Mouse (Mus musculus): ENCODE results near the gene Il27ra. TPM values are rescaled to one million over a fixed set of nuclear protein-coding genes. Genes with fewer than 3 reads are reported as not detected.
A peak's percentile ranks its signal among the peaks of the same experiment; 100 is the strongest.
"Not testable (repeated sequence)": the region's sequence is repeated elsewhere in the genome, so short reads cannot be mapped to it uniquely, and the experiment has no call there.

The Il27ra gene
- polyA plus RNA-seq, 1 experiment: 7.9 TPM

DNA sequence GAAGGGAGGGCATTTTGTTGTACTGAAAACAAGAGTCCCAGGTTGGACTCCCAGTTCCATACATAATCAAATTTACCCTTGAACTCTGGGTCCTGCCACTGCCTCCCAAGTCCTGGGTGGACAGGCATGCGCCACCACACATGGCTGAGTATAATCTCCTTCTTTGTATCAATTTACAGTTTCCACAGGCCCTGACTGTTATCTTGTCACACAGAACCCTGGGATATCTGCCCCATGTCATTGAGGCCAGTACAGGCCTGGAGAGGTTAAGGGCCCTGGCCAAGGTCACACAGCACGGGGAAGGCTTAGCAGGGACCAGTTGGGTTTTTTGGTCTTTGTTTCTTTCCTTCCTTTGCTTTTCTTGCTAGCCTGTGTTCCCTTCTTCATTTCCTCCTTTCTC is 49.9 kb downstream of the Il27ra start:
- peaks cover 73% of the 10 kb centered on the region for H3K36me3 ChIP-seq (replicated peaks; ENCODE audit: low read length)
- TF ChIP-seq FLI1 (IDR thresholded peaks at IDR 0.05; ENCODE audit: low read length) (no peak), GATA1 (IDR thresholded peaks at IDR 0.05; ENCODE audit: borderline replicate concordance, low read length) (no peak)
- no peaks in the 10 kb centered on the region for H3K9me3 ChIP-seq
- no peaks in the 10 kb centered on the region for H3K27me3 ChIP-seq (replicated peaks)
- H3K4me3 ChIP-seq (replicated peaks): no peak overlapping the region
- H3K4me1 ChIP-seq: peaks cover 54% of the 10 kb centered on the region

- peaks cover 89% of the 10 kb centered on the region for H3K36me3 ChIP-seq (replicated peaks; ENCODE audit: low read length)
- TF ChIP-seq FLI1 (IDR thresholded peaks at IDR 0.05; ENCODE audit: low read length) (no peak), GATA1 (IDR thresholded peaks at IDR 0.05; ENCODE audit: borderline replicate concordance, low read length) (no peak)
Measured at GRCm38 (mm10) chr8:83990170-83990569, 52.2 kb downstream of the Il27ra start.

DNA sequence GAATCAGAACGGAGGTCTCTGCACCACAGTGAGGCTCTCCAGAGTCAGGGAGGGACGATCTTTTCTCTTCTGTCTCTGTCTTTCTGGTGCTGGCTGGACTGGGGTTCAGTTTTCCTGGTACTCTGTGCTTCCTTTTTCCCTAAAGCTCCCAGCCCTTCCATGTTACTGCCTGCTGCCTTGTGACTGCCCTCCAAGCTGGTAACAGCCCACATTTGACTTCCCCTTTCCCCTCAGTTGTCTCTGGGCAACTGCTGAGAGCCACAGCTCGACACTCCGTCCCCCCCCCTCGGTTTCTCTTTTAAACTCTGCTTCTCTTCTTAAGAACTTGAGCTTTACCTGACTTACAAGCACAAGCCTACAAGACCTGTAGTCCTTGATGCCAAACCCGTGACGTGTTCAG is 53.1 kb downstream of the Il27ra start:
- H3K4me1 ChIP-seq: peaks cover 37% of the 10 kb centered on the region
- no peaks in the 10 kb centered on the region for H3K27me3 ChIP-seq (replicated peaks)
- H3K4me3 ChIP-seq (replicated peaks): peak overlapping the region; percentile 14
- TF ChIP-seq FLI1 (IDR thresholded peaks at IDR 0.05; ENCODE audit: low read length) (no peak), GATA1 (IDR thresholded peaks at IDR 0.05; ENCODE audit: borderline replicate concordance, low read length) (no peak)
- no peaks in the 10 kb centered on the region for H3K9me3 ChIP-seq
- peaks cover 89% of the 10 kb centered on the region for H3K36me3 ChIP-seq (replicated peaks; ENCODE audit: low read length)

More at GRCm38 (mm10) chr8:83990170-83990569, 52.2 kb downstream of the Il27ra start:
- Histone ChIP-seq H3K4me3 (replicated peaks) (no peak overlapping the region), H3K9me3 (no peaks in the 10 kb centered on the region), H3K4me1 (peaks cover 46% of the 10 kb centered on the region), H3K27me3 (replicated peaks) (no peaks in the 10 kb centered on the region)

DNA sequence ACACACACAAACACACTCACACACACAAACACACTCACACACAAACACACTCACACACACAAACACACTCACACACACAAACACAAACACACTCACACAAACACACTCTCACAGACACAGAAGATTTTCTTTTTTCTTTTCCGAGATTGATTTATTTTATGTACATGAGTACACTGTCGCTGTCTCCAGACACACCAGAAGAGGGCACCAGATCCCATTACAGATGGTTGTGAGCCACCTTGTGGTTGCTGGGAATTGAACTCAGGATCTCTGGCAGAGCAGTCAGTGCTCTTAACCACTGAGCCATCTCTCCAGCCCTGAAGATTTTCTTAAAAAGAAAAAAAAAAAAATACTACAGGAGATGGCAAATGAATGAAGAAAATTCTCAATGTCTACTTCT is 59.2 kb downstream of the Il27ra start:
- H3K9me3 ChIP-seq; H3K27me3 ChIP-seq (replicated peaks); H3K4me3 ChIP-seq (replicated peaks): not testable (repeated sequence)
- H3K36me3 ChIP-seq (replicated peaks; ENCODE audit: low read length): peaks cover 87% of the 10 kb centered on the region
- peaks cover 55% of the 10 kb centered on the region for H3K4me1 ChIP-seq

DNA sequence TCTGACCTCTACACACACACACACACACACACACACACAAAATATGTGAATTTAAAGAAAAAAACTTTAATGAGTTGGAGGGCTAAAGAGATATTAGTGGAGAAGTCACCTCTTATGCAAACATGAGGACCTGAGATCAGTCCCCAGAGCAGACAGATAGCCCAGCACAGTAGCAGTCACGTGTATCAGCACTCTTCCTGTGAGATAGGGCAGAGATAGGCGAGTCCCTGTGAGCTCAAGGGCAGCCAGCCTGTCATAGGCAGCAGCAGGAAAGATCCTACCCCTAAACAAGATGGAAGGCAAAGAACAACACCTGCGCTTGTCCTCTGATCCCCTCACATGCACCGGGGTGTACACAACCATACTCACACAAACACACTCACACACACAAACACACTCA is 59.9 kb downstream of the Il27ra start:
- H3K4me1 ChIP-seq: peaks cover 55% of the 10 kb centered on the region
- no peaks in the 10 kb centered on the region for H3K27me3 ChIP-seq (replicated peaks)
- no peak for TF ChIP-seq FLI1 (IDR thresholded peaks at IDR 0.05; ENCODE audit: low read length)
- TF ChIP-seq GATA1 (IDR thresholded peaks at IDR 0.05; ENCODE audit: borderline replicate concordance, low read length): no peak
- peaks cover 87% of the 10 kb centered on the region for H3K36me3 ChIP-seq (replicated peaks; ENCODE audit: low read length)
- H3K4me3 ChIP-seq (replicated peaks): no peak overlapping the region
- no peaks in the 10 kb centered on the region for H3K9me3 ChIP-seq

- H3K4me3 ChIP-seq (replicated peaks): no peak overlapping the region
- peaks cover 80% of the 10 kb centered on the region for H3K36me3 ChIP-seq (replicated peaks; ENCODE audit: low read length)
- no peaks in the 10 kb centered on the region for H3K27me3 ChIP-seq (replicated peaks)
Measured at GRCm38 (mm10) chr8:83981533-83981932, 60.9 kb downstream of the Il27ra start.

GRCm38 (mm10) chr8:83980845-83981244 is 61.5 kb downstream of the Il27ra start:
- H3K4me3 ChIP-seq (replicated peaks): no peak overlapping the region
- peaks cover 74% of the 10 kb centered on the region for H3K36me3 ChIP-seq (replicated peaks; ENCODE audit: low read length)
- TF ChIP-seq GATA1 (IDR thresholded peaks at IDR 0.05; ENCODE audit: borderline replicate concordance, low read length) (no peak), FLI1 (IDR thresholded peaks at IDR 0.05; ENCODE audit: low read length) (no peak)
- H3K27me3 ChIP-seq (replicated peaks): no peaks in the 10 kb centered on the region
- peaks cover 64% of the 10 kb centered on the region for H3K4me1 ChIP-seq
- H3K9me3 ChIP-seq: no peaks in the 10 kb centered on the region

More at GRCm38 (mm10) chr8:83981533-83981932, 60.9 kb downstream of the Il27ra start:
- TF ChIP-seq FLI1 (IDR thresholded peaks at IDR 0.05; ENCODE audit: low read length) (no peak), GATA1 (IDR thresholded peaks at IDR 0.05; ENCODE audit: borderline replicate concordance, low read length) (no peak)
- no peaks in the 10 kb centered on the region for H3K9me3 ChIP-seq
- H3K4me1 ChIP-seq: peaks cover 58% of the 10 kb centered on the region

Other genes with a start within 250 kb of the Il27ra start
- gene Adgrl1, start 142.5 kb downstream of the Il27ra start, polyA plus RNA-seq (2012; ENCODE audit: insufficient read depth, low replicate concordance): 6.8 and 10.5 TPM in 2 replicates
- gene Gm10644, start 87.4 kb downstream of the Il27ra start, polyA plus RNA-seq (2012; ENCODE audit: insufficient read depth, low replicate concordance): not detected in 2 replicates
- gene Asf1b, start 87.1 kb downstream of the Il27ra start, polyA plus RNA-seq (2012; ENCODE audit: insufficient read depth, low replicate concordance): 38.1 and 95.4 TPM in 2 replicates
- gene Prkaca, start 69.6 kb downstream of the Il27ra start, polyA plus RNA-seq (2012; ENCODE audit: insufficient read depth, low replicate concordance): 25.3 and 30.8 TPM in 2 replicates
- gene Samd1, start 44.9 kb downstream of the Il27ra start, polyA plus RNA-seq (2012; ENCODE audit: insufficient read depth, low replicate concordance): 72.0 and 104 TPM in 2 replicates
- 0.75 and 2.7 TPM in 2 replicates for gene 1700067K01Rik, start 41.1 kb downstream of the Il27ra start, polyA plus RNA-seq (2012; ENCODE audit: insufficient read depth, low replicate concordance)
- not detected in 2 replicates for gene 2210011C24Rik, start 30.4 kb downstream of the Il27ra start, polyA plus RNA-seq (2012; ENCODE audit: insufficient read depth, low replicate concordance)
- gene Palm3, start 21.1 kb downstream of the Il27ra start, polyA plus RNA-seq (2012; ENCODE audit: insufficient read depth, low replicate concordance): not detected in 2 replicates
- gene Rln3, start 2.4 kb upstream of the Il27ra start, polyA plus RNA-seq (2012; ENCODE audit: insufficient read depth, low replicate concordance): 0.31 TPM in 1 of 2 replicates, not detected in the other
- gene Gm10643, start 22.5 kb upstream of the Il27ra start, polyA plus RNA-seq (2012; ENCODE audit: insufficient read depth, low replicate concordance): not detected in 2 replicates
- 35.9 and 36.0 TPM in 2 replicates for gene Rfx1, start 24.2 kb upstream of the Il27ra start, polyA plus RNA-seq (2012; ENCODE audit: insufficient read depth, low replicate concordance)
- gene Dcaf15, start 62.2 kb upstream of the Il27ra start, polyA plus RNA-seq (2012; ENCODE audit: insufficient read depth, low replicate concordance): 28.7 and 79.3 TPM in 2 replicates
- 0.75 TPM in 1 of 2 replicates, not detected in the other for gene Podnl1, start 83.4 kb upstream of the Il27ra start, polyA plus RNA-seq (2012; ENCODE audit: insufficient read depth, low replicate concordance)
- 28.0 and 32.7 TPM in 2 replicates for gene Cc2d1a, start 105.3 kb upstream of the Il27ra start, polyA plus RNA-seq (2012; ENCODE audit: insufficient read depth, low replicate concordance)
- 0.72 TPM in 1 of 2 replicates, not detected in the other for gene 4930432K21Rik, start 105.4 kb upstream of the Il27ra start, polyA plus RNA-seq (2012; ENCODE audit: insufficient read depth, low replicate concordance)
- 0.87 TPM in 1 of 2 replicates, not detected in the other for gene Nanos3, start 142.6 kb upstream of the Il27ra start, polyA plus RNA-seq (2012; ENCODE audit: insufficient read depth, low replicate concordance)
- gene Zswim4, start 194.5 kb upstream of the Il27ra start, polyA plus RNA-seq (2012; ENCODE audit: insufficient read depth, low replicate concordance): 14.1 and 16.0 TPM in 2 replicates
- gene D8Ertd738e, start 207.1 kb upstream of the Il27ra start, polyA plus RNA-seq (2012; ENCODE audit: insufficient read depth, low replicate concordance): 80.4 and 326 TPM in 2 replicates
- 106 and 208 TPM in 2 replicates for gene Mri1, start 214.7 kb upstream of the Il27ra start, polyA plus RNA-seq (2012; ENCODE audit: insufficient read depth, low replicate concordance)
- gene Ccdc130, start 227.8 kb upstream of the Il27ra start, polyA plus RNA-seq (2012; ENCODE audit: insufficient read depth, low replicate concordance): 4.8 and 20.9 TPM in 2 replicates

Data from megakaryocyte, embryonic 14.5 days (primary cell).